Mouse (Mus musculus): ENCODE results near the gene Mbd4.

GRCm38 (mm10) chr6:115886894-115887293 lies 33.7 kb upstream of the Mbd4 start:
- TF ChIP-seq CTCF (IDR thresholded peaks at IDR 0.05; ENCODE audit: insufficient read depth, low read length) (no peak), POLR2A (IDR thresholded peaks at IDR 0.05; ENCODE audit: borderline replicate concordance, extremely low read depth, low read depth, low read length) (no peak)

Data from lung, adult 2 months (tissue).